Mouse (Mus musculus) stomach, postnatal 0 days (tissue): Measurements from ENCODE around the gene Ccl4.

Experiments
- CTCF ChIP-seq: IDR thresholded peaks from 2 replicates; pipeline ENCODE4 v1.5.1; 2016; ENCODE audit warnings: antibody characterized with exemption, low read depth, mild to moderate bottlenecking, moderate library complexity
- EP300 ChIP-seq: optimal IDR thresholded peaks from 2 replicates; pipeline ENCODE3; 2016; ENCODE audit warnings: antibody characterized with exemption

- no peak for TF ChIP-seq CTCF
- no peak for TF ChIP-seq EP300
Observed at GRCm38 (mm10) chr11:83634898-83635297, 27.5 kb upstream of the Ccl4 start.
